Mouse (Mus musculus): ENCODE results near the gene Ubr1.
"Not testable (repeated sequence)": the region's sequence is repeated elsewhere in the genome, so short reads cannot be mapped to it uniquely, and the experiment has no call there.

Gene Ubr1

DNA sequence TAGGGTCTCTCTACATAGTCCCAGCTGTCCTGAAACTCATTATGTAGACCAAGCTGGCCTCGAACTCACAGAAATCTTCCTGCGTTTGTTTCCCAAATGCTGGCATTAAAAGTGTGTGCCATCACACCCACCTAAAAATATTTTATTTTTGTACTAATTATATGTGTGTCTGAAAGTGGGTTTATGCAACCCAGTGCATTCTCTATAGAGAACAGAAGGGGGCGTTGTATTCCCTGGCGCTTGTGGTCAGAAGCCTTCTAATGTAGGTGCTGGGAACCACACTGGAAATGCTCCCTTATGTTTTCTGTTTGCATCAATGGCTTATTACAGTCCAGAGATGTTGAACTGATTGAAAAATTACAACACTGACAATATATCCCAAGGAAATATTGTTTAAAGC, 5.8 kb upstream of the Ubr1 start:
- no peak for DNase-seq (ENCODE audit: low spot score)

DNA sequence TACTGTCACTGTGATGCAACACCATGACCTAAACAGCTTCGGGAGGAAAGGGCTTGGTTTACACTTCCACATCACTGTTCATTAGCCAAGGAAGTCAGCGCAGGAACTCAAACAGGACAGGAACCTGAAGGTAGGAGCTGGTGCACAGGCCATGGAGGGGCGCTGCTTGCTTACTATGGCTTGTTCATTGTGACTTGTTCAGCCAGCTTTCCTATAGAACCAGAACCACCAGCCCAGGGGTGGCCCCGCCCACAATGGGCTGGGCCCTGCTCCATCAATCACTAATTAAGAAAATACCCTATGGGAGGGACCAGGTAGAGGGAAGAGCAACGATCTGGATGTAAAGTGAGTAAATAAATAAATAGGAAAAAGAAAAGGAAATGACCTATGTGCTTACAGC, 2.4 kb upstream of the Ubr1 start:
- no peak for DNase-seq (ENCODE audit: low spot score)

GRCm38 (mm10) chr2:120972257-120972656, 1.7 kb upstream of the Ubr1 start:
- DNase-seq (ENCODE audit: low spot score): not testable (repeated sequence)

GRCm38 (mm10) chr2:120971766-120972165, 1.3 kb upstream of the Ubr1 start:
- DNase-seq (ENCODE audit: low spot score): no peak

DNA sequence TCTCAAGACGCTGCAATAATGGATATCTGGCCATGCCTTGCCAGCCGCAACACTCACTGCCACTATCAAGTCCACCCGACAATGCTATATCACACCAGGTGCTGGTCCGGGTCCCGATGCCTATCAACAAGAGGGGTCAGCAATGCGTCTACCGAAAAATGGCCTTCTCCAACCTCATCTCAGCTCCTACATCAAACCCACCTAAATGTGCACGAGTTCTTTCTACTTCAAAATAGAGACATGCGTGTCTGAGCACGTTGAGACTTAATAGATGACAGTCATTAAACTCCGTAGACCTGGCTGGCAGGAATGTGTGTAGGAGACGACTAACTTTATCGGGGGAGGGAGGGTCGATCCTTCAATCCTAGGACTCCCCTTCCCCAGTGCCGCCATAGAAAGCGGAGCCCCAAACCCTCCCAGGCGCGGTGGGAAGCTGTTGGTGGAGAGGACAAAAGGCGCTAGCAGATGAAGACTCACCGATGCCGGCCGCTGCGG, 423 bp downstream of the Ubr1 start:
- no peak for DNase-seq (ENCODE audit: low spot score)

GRCm38 (mm10) chr2:120965486-120965885, 5.0 kb downstream of the Ubr1 start:
- DNase-seq (ENCODE audit: low spot score): no peak

- DNase-seq (ENCODE audit: low spot score): no peak
These were observed 7.4 kb downstream of the Ubr1 start for GRCm38 (mm10) chr2:120963110-120963509.

DNA sequence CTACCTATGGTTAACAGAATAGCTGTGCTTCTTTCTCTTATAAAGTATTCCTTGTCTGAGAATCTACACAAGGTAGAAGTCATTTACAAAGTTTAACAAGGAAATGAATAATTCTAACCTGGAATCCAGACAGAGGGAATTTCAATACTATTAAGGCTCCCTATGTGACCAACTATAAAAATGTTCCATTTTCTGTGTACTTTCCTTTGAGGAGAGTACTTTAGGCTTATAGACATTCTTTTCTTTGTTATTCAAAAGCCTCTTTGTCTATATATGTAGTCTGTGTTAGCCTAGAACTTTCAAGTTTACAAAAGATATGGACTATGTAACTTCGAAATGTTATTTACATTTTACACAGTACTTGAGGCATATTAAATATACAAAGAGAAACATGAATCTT, 10.3 kb downstream of the Ubr1 start:
- no peak for DNase-seq (ENCODE audit: low spot score)

- DNase-seq (ENCODE audit: low spot score): no peak
These were observed 10.7 kb downstream of the Ubr1 start for GRCm38 (mm10) chr2:120959827-120960226.

DNA sequence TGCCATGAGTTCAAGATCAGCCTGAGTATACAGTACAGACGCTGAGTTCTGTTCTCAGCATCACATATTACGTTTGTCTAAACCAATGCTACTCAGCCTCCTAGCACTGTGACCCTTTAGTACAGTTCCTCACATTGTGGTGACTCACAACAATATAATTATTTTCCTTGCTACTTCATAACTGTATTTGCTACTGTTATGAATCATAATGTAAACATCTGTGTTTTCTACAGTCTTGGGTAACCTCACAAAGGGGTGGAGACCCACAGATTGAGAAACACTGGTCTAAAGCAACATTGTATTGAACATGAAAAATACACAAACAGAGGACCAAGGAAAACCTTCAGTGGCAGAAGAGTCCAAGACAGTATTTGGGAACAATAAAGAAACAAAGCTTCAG, 11.2 kb downstream of the Ubr1 start:
- DNase-seq (ENCODE audit: low spot score): no peak

DNA sequence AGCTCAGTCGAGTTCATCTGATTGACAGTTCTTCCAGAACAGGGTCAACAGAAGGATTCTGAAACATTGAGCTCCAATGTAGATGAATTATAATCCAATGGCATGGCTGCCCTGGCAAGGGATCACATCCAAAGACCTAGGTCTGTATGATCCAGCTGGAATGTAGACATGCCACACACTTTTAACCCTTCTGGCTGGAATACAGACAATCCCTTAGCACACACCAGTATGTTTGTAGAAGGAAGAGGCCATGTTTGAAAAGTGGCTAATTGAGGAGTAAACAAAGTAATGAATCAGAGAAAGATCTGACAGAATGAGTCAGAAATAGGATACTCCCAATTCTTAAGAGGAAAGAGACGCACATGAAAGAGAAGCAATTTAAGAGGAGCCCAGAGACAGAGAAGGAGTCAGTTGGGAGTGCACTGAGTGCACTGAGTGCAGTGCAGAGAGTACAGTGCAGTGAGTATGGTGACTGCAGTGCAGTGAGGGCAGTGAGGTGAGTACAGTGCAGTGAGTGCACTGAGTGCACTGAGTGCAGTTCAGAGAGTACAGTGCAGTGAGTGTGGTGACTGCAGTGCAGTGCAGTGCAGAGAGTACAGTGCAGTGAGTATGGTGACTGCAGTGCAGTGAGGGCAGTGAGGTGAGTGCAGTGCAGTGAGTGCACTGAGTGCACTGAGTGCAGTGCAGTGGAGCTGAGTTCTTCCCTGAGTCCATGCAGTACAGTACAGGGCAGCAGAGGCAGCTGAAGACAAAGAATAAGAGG, 18.2 kb downstream of the Ubr1 start:
- no peak for DNase-seq (ENCODE audit: low spot score)

DNA sequence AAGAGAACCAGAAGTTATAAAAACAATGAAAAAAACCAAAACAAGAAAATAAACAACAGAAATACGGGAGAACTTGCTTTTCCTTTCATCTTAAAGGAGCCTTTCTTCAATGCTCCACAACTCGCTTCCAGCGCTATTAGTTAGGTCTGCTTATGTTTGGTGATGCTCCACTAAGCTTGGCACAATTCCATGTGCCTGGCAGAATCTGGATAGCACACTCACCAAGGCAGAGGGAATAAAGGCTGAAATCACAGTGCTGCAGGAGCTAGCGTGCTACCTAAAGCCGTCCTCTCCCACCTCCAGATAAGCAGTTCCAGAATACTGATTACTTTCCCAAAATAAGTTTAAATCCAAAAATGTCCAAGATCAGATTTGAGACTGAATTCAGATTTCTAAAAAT, 19.3 kb downstream of the Ubr1 start:
- DNase-seq (ENCODE audit: low spot score): no peak

DNA sequence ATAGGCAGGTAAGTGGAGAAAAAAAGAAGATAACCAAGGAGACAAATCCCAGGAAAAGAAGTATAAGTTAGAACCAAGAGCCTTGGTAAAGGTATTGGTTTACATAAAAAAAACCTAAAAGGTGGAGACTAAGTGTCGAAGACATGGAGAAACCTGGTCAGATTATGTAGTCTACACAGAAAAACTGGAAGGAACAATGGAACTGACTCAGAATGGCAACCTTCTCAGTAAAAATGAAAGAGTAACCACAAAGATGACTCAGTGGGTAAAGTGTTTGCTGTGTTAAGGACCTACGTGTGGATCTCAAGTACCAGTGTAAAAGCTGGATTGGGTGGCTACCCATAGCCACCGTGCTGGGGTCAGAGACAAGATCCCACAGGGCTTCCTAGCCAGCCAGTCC, 37.5 kb downstream of the Ubr1 start:
- no peak for DNase-seq (ENCODE audit: low spot score)

GRCm38 (mm10) chr2:120909556-120909955, 61.0 kb downstream of the Ubr1 start:
- DNase-seq (ENCODE audit: low spot score): no peak

DNA sequence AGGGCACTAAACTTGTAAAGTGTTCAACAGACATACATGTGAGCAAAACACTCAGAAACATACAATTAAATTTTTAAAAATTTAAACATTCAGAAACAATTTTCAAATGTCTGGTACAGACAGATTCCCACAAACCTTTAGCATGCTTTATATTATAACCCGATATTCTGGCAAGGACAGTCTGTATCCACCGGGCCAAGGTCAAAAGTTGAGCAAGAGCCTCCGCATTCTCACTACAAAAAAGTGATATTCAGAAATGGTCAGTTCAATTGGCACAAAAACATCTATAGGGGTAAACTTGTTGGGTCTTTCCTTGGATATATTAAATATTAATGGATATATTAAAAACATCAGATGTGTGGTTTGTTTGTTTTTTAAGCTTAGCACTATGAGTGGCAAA, 74.2 kb downstream of the Ubr1 start:
- no peak for DNase-seq (ENCODE audit: low spot score)

DNA sequence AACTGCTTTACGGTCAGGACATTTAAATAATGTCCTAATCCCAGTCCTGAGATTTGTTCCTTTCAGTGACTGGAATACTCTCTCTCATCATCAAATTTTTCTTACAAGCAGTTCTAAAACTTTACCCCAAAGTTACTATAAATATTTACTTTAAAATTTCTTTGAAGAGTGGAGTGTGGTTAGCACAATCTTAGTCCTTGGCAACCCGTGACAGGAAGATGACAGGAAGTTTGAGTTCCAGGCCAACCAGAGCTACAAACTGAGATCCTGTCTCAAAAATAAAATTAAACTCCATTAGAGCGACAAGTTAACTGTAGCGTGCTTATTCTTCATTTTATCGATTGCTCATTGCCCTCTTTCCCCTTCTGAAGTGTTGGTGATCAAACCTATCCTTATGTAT, 82.9 kb downstream of the Ubr1 start:
- no peak for DNase-seq (ENCODE audit: low spot score)

- no peak for DNase-seq (ENCODE audit: low spot score)
These were observed 97.3 kb downstream of the Ubr1 start for GRCm38 (mm10) chr2:120873192-120873591.

GRCm38 (mm10) chr2:120871447-120872336, 98.8 kb downstream of the Ubr1 start:
- no peak for DNase-seq (ENCODE audit: low spot score)

GRCm38 (mm10) chr2:120867336-120867735, 103.2 kb downstream of the Ubr1 start:
- DNase-seq (ENCODE audit: low spot score): no peak

DNA sequence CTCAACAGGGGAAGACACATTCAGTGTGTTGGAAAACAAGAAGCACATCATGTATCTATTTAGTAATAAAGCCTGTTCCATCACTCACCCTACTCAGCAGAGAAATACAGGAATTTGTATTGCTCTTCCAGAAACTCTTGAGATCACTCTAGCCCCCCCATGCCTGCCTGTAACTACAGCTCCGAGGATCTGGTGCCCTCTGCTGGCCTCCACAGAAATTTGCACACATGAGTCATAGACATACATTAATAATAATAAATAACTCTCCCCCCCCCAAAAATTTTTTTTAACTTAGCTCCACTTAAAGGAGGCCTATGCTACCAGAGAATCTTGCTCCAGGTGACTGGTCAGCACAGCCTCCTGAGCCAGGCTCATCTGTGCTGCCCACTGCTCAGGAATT, 104.0 kb downstream of the Ubr1 start:
- DNase-seq (ENCODE audit: low spot score): peak; percentile 18

- no peak for DNase-seq (ENCODE audit: low spot score)
These were observed 107.1 kb downstream of the Ubr1 start for GRCm38 (mm10) chr2:120863389-120863788.

GRCm38 (mm10) chr2:120860699-120861098, 109.8 kb downstream of the Ubr1 start:
- no peak for DNase-seq (ENCODE audit: low spot score)

DNA sequence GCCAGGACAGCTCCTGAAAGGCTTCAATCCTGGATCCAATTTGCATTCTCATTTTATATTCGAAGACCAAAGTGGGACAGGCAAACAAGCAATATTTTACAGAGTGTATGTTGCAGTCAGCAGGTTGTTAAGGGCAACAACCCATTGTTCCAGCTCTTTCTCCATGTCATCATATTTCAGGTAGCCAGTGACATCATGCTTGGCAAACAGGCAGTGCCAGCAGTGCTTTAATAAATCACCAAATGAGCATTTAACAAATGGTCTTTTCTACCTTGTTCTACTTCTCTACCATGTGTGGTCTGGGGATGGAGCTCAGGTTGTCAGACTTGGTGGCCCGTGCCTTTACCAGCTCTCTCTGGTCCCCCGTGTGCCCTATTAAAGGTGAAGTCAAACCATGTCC, 112.4 kb downstream of the Ubr1 start:
- DNase-seq (ENCODE audit: low spot score): no peak

Data from ovary, postnatal 36 days (tissue).